Mouse (Mus musculus): ENCODE measurements around the gene Rcl1. TPM values are rescaled to one million over a fixed set of nuclear protein-coding genes. Genes with fewer than 3 reads are reported as not detected.

The Rcl1 gene
- polyA plus RNA-seq, 1 experiment, result 17.0 TPM

DNA sequence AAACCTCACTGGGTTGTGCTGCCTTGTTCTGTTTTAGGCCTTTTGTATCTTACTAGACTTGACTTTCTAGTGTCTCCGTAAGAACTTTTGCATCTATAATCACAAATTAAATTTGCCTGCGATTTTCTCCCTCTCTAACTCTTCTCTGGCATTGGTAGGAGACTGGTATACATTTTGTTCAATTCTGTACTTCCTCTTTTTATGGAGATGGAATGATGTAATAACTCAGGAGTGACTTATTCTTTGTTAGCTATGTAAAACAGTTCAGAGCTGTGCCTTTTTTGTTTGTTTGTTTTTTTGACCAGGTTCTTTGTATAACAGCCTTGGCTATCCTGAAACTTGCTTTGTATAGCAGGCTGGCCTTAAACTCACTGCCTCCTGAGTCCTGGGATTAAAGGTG is 87.7 kb downstream of the Rcl1 start:
- no peak overlapping the region for H3K4me3 ChIP-seq (ENCODE audit: insufficient read depth, low read length)
- no peak for TF ChIP-seq CTCF (IDR thresholded peaks at IDR 0.05; ENCODE audit: borderline replicate concordance, insufficient read depth, low read length)
- TF ChIP-seq POLR2A (IDR thresholded peaks at IDR 0.05; ENCODE audit: low read depth, low read length), result no peak
- H3K27ac ChIP-seq (ENCODE audit: insufficient read depth, low read length), result no peak overlapping the region
- H3K4me1 ChIP-seq (ENCODE audit: control insufficient read depth, insufficient read depth, low read length), result peaks cover 6% of the 10 kb centered on the region

Other genes with a start within 250 kb of the Rcl1 start
- 7.6 and 7.9 TPM in 2 replicates for gene Plpp6, start 137.4 kb upstream of the Rcl1 start, polyA plus RNA-seq (2011; ENCODE audit: insufficient read length, low read depth, missing spikeins)
- 0.30 and 1.1 TPM in 2 replicates for gene 4430402I18Rik, start 133.6 kb upstream of the Rcl1 start, polyA plus RNA-seq (2011; ENCODE audit: insufficient read length, low read depth, missing spikeins)
- 49.5 and 70.6 TPM in 2 replicates for gene Cdc37l1, start 111.0 kb upstream of the Rcl1 start, polyA plus RNA-seq (2011; ENCODE audit: insufficient read length, low read depth, missing spikeins)
- gene Ak3, start 53.4 kb upstream of the Rcl1 start, polyA plus RNA-seq (2011; ENCODE audit: insufficient read length, low read depth, missing spikeins), result 56.1 and 62.0 TPM in 2 replicates
- gene Jak2, start 150.5 kb downstream of the Rcl1 start, polyA plus RNA-seq (2011; ENCODE audit: insufficient read length, low read depth, missing spikeins), result 31.2 and 37.4 TPM in 2 replicates
- gene Insl6, start 224.0 kb downstream of the Rcl1 start, polyA plus RNA-seq (2011; ENCODE audit: insufficient read length, low read depth, missing spikeins), result 4.3 and 5.3 TPM in 2 replicates
- 0.68 TPM in 1 of 2 replicates, not detected in the other for gene Rln1, start 233.3 kb downstream of the Rcl1 start, polyA plus RNA-seq (2011; ENCODE audit: insufficient read length, low read depth, missing spikeins)

Measured in embryonic fibroblast, embryonic 13.5 days (primary cell).